Mouse (Mus musculus) hindbrain, embryonic 16.5 days (tissue): ENCODE measurements at regions not wholly inside any gene's neighbourhood (a gene's known extent, or its start where the extent isn't known, plus 50 kb on each side); places are given as distances from the start of the nearest gene placed in this dataset.

Experiments
- ATAC-seq: fragments of 200-750 bp; cut with Nextera tagmentation; 2 replicates; pipeline ENCODE4 v1.8.0; 2017; ENCODE audit warnings: moderate TSS enrichment, moderate library complexity
- H3K27ac ChIP-seq: fragments of 300-500 bp; sonication (generic); 2 replicates; pipeline ENCODE4 v1.5.1; 2014; ENCODE audit warnings: low read depth, mild to moderate bottlenecking, control low read depth, low read length, moderate library complexity
- H3K27me3 ChIP-seq: fragments of 300-500 bp; sonication (generic); replicated peaks from 2 replicates; pipeline ENCODE4 v1.6.1; 2014; ENCODE audit warnings: low read length; ENCODE audit not compliant: control insufficient read depth, insufficient read depth
- H3K36me3 ChIP-seq: fragments of 300-500 bp; sonication (generic); 2 replicates; pipeline ENCODE4 v1.6.1; 2014; ENCODE audit warnings: mild to moderate bottlenecking, low read length, moderate library complexity, mixed read lengths; ENCODE audit not compliant: control insufficient read depth, insufficient read depth
- H3K4me1 ChIP-seq: fragments of 300-500 bp; sonication (generic); 2 replicates; pipeline ENCODE4 v1.6.1; 2014; ENCODE audit warnings: low read depth, low read length; ENCODE audit not compliant: control insufficient read depth, insufficient read depth
- H3K4me2 ChIP-seq: fragments of 300-500 bp; sonication (generic); 2 replicates; pipeline ENCODE4 v1.6.1; 2014; ENCODE audit warnings: mild to moderate bottlenecking, low read length, control low read depth, moderate library complexity
- H3K4me3 ChIP-seq: fragments of 300-500 bp; sonication (generic); 2 replicates; pipeline ENCODE4 v1.5.1; 2014; ENCODE audit warnings: mild to moderate bottlenecking, low read length, control low read depth, moderate library complexity
- H3K9ac ChIP-seq: fragments of 300-500 bp; sonication (generic); 2 replicates; pipeline ENCODE4 v1.6.1; 2014; ENCODE audit warnings: low read depth, mild to moderate bottlenecking, control low read depth, low read length, moderate library complexity
- H3K9me3 ChIP-seq: fragments of 300-500 bp; sonication (generic); 2 replicates; pipeline ENCODE4 v1.6.1; 2014; ENCODE audit warnings: mild to moderate bottlenecking, low read length, moderate library complexity; ENCODE audit not compliant: control insufficient read depth
- WGBS: fragments of 180-500 bp; shearing (Covaris S2); extraction: QIAGEN DNeasy Blood & Tissue Kit; methylation state at CpG from one replicate; pipeline ENCODE4 v1.1.7; 2014; 5-methylcytosine and 5-hydroxymethylcytosine counted together

DNA sequence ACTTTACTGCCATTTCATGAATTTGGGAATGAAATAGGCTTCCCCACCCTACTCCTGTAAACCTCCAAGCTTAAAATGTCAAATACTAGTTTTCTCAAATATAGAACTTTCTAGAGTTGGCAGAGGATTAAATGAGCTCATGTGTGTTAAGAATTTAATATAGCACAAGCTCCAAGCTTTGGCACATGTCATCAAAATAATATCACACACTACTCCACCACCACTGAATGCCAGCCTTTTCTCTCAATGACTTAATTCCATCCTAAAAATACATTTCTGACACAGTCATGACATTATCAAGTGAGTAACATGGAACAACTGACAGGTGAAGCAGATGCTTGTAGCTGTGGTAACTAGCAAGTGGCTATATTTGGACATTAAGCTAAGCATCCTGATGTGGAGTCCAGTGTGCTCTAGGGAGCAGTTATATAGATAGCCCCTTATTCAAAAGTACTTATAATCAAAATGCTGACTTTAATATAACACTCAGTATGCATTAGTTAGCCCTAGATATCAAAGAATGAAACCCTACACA lies 728.0 kb upstream of the Slit2 start:
- Histone ChIP-seq H3K9me3 (no peaks in the 10 kb centered on the region), H3K27ac (no peak overlapping the region), H3K9ac (no peak overlapping the region), H3K27me3 (no peaks in the 10 kb centered on the region), H3K4me1 (no peaks in the 10 kb centered on the region), H3K4me3 (no peak overlapping the region), H3K36me3 (no peaks in the 10 kb centered on the region), H3K4me2 (no peak overlapping the region)
- ATAC-seq: no peak

DNA sequence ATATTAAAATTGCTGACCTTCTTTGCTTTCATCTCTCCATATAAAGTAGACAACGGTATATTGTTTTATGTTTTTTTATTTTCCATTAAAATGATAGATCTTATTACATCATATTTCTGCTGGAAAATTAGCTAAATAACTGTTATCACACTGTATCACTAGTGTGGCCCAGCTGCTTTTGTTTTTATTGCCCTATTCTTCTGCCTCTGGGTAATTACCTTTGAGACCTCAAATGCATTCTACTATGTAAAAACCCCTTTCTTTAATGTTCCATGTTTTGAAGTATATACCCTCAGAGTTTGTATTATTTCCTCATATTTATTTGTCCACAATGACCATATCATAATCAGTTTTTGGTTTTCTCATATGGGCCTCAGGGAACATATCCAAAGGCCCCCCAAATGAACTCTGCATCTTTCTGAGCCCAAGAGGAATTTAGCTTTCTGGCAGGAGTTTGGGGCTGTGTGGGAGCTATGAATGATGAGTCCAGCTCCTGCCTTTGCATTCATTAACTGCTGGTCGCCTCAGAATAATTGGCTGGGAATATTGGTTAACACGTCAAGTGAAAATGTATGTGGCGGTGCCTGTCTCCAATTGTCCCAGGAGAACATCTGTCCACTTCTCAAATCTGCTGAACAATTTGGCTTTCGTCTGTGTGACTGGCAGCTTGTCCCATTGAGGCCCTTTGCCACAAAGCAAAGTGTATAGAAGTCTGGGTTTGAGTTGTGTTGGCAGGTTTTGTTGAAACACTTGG lies 721.1 kb upstream of the Slit2 start:
- Histone ChIP-seq H3K9me3 (no peaks in the 10 kb centered on the region), H3K4me2 (no peak overlapping the region), H3K9ac (no peak overlapping the region), H3K36me3 (no peaks in the 10 kb centered on the region), H3K4me3 (no peak overlapping the region), H3K27me3 (no peaks in the 10 kb centered on the region), H3K27ac (no peak overlapping the region), H3K4me1 (no peaks in the 10 kb centered on the region)
- ATAC-seq: peak; percentile 50; the same call in 1 of the 2 replicates
- 24% methylated on average over 5 of the region's 5 CpGs for WGBS

DNA sequence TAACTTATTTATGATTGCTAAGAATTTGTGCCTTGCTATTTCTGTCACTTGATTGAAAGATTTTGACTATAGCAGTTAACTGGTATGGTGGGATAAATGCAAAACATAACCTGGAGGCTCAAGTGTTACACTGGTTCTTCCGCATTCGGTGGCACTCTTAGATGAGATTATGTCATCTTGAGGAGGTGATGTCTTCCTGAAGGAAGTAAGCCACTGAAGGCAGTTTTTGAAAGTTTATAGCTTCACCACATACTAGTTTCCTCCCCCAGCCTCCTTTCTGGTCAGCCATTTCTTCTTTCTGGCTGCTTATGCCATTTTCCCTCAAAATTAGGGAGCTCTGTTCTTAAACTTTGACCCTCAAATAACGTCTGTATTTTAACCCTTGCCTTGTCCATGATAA lies 710.3 kb upstream of the Slit2 start:
- no peaks in the 10 kb centered on the region for H3K27me3 ChIP-seq
- H3K9ac ChIP-seq: no peak overlapping the region
- 80% methylated on average over 3 of the region's 3 CpGs for WGBS
- H3K4me1 ChIP-seq: no peaks in the 10 kb centered on the region
- H3K36me3 ChIP-seq: no peaks in the 10 kb centered on the region
- H3K4me2 ChIP-seq: no peak overlapping the region
- no peaks in the 10 kb centered on the region for H3K9me3 ChIP-seq
- ATAC-seq: no peak
- no peak overlapping the region for H3K4me3 ChIP-seq
- H3K27ac ChIP-seq: no peak overlapping the region

DNA sequence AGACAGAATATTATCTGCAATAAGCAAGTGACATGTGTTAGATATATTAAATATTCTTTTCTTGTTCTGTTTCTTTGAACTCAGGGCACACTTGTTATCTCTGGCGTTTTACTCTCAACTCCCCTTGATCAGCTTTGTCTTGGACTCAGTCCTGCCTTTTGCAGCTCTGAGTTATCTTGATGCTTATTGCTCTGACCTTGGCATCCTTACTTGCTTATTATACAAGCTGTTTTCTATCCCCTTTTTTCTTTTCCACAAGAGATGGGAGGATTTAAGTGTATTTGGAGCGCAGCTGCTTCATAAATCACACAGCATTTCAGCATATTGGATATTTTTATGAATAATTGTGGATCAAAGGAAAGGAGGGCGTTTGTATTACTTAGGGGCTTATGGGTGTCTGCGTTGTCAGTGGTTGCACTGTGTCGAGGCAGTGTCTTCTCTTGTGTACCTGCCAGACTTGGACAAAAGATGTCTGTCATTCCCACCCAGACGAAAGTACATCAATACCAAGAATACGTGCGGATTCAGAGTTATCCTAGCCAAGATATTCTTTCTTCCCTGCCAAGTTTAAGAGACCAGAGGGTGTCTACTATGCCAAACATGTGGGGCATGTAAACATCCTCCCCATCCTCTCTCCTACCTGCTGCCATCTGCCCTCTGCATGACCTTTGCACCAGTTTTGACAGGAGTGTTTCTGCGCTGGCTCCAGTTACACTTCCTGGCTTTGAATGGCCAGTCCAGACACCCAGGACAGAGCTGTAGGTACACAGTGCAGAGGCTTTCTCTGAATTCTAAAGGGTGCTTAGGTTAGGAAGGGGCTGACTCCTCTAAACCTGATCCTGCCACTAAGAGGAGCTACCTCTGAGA lies 709.3 kb upstream of the Slit2 start:
- 59% methylated on average over 9 of the region's 9 CpGs for WGBS
- H3K9ac ChIP-seq: no peak overlapping the region
- no peak overlapping the region for H3K27ac ChIP-seq
- H3K4me3 ChIP-seq: no peak overlapping the region
- no peak overlapping the region for H3K4me2 ChIP-seq
- no peaks in the 10 kb centered on the region for H3K4me1 ChIP-seq
- no peaks in the 10 kb centered on the region for H3K27me3 ChIP-seq
- H3K36me3 ChIP-seq: no peaks in the 10 kb centered on the region
- H3K9me3 ChIP-seq: no peaks in the 10 kb centered on the region
- ATAC-seq: no peak

DNA sequence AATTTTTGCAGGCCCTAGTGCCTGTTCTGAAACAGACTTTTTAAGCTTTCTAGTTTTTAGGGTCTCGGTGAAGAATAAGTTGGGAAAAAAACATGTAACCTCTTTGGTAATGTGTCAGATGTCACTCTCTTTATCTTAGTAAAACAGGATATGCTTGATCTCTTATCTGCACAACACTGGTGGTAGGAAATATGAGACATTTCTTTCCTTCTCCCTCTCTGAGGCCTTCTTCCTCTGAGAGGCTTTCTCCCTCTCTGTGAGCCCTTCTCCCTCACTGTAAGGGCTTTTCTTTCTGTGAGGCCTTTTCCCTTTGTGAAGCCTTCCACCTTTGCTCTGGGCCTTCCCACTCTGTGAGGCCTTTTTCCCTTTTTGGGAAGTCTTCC lies 708.7 kb upstream of the Slit2 start:
- Histone ChIP-seq H3K9me3 (no peaks in the 10 kb centered on the region), H3K27me3 (no peaks in the 10 kb centered on the region), H3K4me3 (no peak overlapping the region), H3K9ac (no peak overlapping the region), H3K4me2 (no peak overlapping the region), H3K36me3 (no peaks in the 10 kb centered on the region), H3K27ac (no peak overlapping the region), H3K4me1 (no peaks in the 10 kb centered on the region)
- 80% methylated on average over 1 of the region's 1 CpGs for WGBS
- ATAC-seq: no peak

DNA sequence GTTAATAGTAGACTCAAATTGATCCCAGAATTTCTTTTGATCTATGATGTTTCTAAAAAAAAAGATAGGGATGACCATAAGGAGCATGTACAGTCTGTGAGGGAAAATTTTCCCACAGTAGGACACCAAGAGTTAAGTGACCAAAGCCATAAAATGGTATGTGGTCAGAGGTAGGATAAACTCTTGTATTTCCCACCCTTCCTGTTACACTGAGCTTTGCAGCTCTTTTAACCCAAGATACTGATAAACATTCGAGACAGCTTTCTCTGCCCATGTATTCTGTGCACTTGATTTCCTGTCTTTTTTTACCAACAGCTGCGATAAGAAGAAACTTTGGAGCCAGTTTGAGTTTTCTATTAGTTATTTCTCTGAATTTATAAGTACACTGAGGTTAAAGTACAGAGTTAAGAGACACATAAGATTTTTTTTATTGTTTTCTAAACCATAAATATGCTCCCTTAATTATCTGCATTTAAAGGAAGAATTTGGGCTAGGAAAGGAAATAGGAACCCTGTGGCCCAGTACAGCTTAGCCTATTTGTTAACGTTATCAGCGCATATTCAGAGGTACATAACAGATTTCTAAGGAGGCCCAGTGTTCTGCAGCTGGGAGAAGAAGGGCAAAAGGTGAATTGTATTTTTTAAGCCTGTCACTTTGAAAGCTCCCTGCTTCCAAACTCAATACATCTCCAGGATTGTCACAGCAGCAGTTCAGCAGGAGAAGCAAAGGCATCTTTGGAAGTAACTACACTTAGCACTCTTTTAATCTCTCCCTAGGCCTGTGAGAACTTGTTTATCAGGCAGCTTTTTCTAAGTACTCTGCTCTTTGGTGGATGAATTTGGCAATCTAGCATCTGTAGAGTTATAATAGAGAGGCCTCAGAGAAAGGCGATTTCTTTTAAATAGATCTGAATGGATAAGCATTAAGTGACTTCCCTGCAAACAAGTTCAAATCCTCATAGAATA lies 706.4 kb upstream of the Slit2 start:
- ATAC-seq: no peak
- Histone ChIP-seq H3K9me3 (no peaks in the 10 kb centered on the region), H3K36me3 (no peaks in the 10 kb centered on the region), H3K4me1 (no peaks in the 10 kb centered on the region), H3K27me3 (no peaks in the 10 kb centered on the region), H3K27ac (no peak overlapping the region), H3K9ac (no peak overlapping the region), H3K4me3 (no peak overlapping the region), H3K4me2 (no peak overlapping the region)
- 52% methylated on average over 5 of the region's 5 CpGs for WGBS

DNA sequence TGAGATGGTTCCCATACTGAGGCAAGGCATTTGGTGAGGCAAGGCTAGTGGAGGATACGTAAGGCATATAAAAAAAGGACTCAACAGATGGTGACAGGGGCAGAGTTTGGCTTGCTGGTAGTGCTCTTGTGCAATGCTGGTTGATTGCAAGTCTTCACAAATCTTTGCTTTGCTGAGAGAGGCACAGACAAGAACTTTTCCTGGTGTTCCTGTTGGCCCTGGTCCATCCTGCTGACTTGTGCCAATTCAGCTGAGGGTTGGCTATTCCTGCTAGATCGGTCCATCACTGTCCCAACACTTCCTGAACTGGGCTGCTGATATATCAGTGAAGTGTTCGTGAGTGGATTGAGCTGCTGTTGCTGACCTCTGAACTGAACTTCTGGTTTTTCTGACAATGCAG lies 703.3 kb upstream of the Slit2 start:
- no peaks in the 10 kb centered on the region for H3K36me3 ChIP-seq
- 82% methylated on average over 3 of the region's 3 CpGs for WGBS
- ATAC-seq: no peak
- H3K4me1 ChIP-seq: no peaks in the 10 kb centered on the region
- H3K9me3 ChIP-seq: no peaks in the 10 kb centered on the region
- H3K4me3 ChIP-seq: no peak overlapping the region
- H3K27me3 ChIP-seq: no peaks in the 10 kb centered on the region
- H3K4me2 ChIP-seq: no peak overlapping the region
- H3K27ac ChIP-seq: no peak overlapping the region
- no peak overlapping the region for H3K9ac ChIP-seq

DNA sequence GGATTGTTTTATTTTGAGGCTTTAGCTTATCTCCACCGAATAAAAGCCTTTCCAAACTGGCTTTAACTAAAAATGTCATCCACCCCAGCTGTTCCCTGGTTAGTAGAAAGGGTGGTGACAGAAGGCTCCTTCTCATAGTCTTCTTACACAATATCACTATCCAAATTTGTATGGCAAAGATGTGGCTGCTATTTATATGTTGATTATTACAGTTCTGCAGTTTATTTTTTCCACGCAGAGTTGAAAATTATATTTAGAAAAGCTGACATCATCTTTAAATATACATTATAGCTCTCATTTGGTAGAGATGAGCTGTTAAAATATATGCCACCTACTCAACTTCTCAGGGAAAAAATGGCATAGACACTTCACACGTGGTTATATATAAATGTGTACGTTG lies 683.3 kb upstream of the Slit2 start:
- Histone ChIP-seq H3K36me3 (no peaks in the 10 kb centered on the region), H3K4me3 (no peak overlapping the region), H3K9me3 (no peaks in the 10 kb centered on the region), H3K27me3 (no peaks in the 10 kb centered on the region), H3K4me2 (no peak overlapping the region), H3K4me1 (no peaks in the 10 kb centered on the region), H3K27ac (no peak overlapping the region), H3K9ac (no peak overlapping the region)
- ATAC-seq: no peak
- WGBS: 89% methylated on average over 4 of the region's 4 CpGs
